Mouse (Mus musculus): ENCODE measurements around the gene Net1. TPM values are rescaled to one million over a fixed set of nuclear protein-coding genes. Genes with fewer than 3 reads are reported as not detected.
"Not testable (repeated sequence)": the region's sequence is repeated elsewhere in the genome, so short reads cannot be mapped to it uniquely, and the experiment has no call there.

The Net1 gene
- total RNA-seq, 2 experiments from 2014 or later = 24.1 to 28.6 TPM

GRCm38 (mm10) chr13:3891479-3892087, 26.4 kb downstream of the Net1 start:
- DNase-seq (ENCODE audit: low spot score in 2 of 2) = no peak

DNA sequence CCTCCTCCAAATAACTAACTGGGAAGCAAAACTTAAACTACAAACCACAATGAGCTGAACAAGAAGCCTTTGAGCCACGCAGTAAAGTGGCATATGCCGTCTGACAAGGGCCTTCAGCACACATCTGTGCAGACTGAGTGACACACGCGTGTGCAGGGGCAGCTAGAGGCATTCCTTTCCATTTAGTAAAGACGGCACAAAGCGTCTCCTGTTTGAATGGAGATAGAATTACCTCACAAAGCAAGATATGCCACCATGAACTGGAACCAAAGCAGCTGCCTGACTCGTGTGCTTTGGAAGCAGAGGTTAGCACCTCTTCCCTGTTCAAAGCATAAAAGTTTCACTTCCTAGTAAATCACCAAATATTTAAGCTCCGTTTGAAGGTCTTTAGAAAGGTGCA, 28.0 kb downstream of the Net1 start:
- no peak for DNase-seq (ENCODE audit: low spot score in 2 of 2)

DNA sequence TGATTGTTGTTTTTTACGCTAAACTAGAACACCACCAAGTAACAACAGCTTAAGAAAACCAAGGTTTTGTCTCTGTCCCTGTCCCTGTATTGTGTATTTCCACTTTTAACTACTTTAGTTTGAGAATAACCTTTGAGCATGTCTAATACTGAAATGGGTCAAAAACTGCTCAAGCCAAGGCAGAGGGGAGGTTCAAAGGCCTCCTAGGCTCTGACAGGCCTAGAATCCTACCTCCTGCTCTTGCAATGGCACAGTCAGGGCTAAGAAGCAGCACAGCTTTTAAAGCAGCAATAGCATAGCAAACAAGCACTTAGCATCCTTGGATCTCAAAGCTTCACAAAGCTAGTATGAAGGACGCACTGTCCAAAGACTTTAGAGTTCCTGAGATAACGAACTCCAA, 28.9 kb downstream of the Net1 start:
- DNase-seq (ENCODE audit: low spot score in 2 of 2) = no peak

DNA sequence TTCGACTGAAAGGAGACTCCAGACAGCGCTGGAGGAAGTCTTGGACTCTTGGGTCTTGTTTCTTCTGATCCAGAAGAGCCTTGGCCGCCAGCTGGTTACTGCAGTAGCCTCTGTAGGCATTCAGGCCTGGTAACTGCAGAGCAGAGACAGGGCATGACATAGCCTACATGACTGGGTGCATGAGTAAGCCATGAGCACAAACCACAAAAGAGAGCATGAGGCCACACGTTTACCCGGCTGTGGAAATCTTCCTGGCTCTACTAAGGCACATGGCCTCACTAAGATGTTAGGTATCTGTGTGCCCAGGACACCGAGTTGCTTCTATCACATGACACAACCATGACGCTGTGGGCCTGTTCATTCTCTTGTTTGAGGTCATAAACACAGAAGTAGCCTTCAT, 31.4 kb downstream of the Net1 start:
- no peak for DNase-seq (ENCODE audit: low spot score in 2 of 2)

DNA sequence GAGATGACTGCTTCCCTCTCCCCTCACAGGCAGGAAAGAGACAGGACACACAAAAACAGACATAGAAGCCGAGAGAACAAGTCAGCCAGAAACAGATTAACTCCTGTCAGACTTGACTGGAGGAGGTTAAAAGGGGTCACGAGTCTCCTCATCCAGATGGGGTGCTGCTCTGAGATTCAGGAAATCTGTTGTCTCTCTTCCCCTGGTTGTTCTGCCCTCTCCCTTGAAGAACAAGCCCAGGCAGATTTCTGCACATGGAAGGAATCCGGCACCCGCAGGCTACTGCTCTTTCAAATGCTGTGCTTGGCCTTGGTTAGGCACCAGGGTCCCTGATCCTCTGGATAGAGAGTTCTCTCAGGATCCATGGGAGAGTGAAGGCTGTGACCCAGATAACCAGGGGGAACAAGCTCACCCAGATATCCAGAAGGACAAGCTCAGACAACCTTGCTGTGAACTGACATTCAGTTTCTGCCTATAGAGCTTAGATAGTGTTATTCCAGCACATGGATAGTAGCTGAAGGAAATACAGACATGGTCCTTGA, 40.3 kb downstream of the Net1 start:
- DNase-seq (ENCODE audit: low spot score in 2 of 2) = no peak

GRCm38 (mm10) chr13:3877185-3877584, 40.8 kb downstream of the Net1 start:
- no peak for DNase-seq (ENCODE audit: low spot score in 2 of 2)

- DNase-seq (ENCODE audit: low spot score in 2 of 2) = peak; percentile 21 to 65
Measured at GRCm38 (mm10) chr13:3876448-3876847, 41.6 kb downstream of the Net1 start.

GRCm38 (mm10) chr13:3872832-3873231, 45.2 kb downstream of the Net1 start:
- DNase-seq (ENCODE audit: low spot score in 2 of 2) = no peak

DNA sequence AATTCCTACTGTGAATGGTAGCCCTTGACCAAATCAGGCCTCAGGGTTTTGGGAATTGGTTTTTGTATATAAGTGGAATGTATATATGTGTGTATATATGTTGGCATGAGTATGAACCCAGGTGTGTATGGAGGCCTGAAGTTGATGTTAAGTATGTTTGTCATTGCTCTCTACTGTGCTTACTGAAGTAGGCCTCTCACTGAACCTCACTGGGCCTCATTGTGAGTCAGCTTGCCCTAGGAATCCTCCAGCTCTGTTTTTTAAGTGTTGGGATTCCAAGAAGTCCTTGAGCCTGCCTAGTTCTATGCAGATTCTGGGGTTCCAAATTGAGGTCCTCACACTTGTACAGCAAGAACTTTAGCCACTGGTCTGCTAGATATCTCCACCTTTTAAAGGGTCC, 48.1 kb downstream of the Net1 start:
- no peak for DNase-seq (ENCODE audit: low spot score in 2 of 2)

DNA sequence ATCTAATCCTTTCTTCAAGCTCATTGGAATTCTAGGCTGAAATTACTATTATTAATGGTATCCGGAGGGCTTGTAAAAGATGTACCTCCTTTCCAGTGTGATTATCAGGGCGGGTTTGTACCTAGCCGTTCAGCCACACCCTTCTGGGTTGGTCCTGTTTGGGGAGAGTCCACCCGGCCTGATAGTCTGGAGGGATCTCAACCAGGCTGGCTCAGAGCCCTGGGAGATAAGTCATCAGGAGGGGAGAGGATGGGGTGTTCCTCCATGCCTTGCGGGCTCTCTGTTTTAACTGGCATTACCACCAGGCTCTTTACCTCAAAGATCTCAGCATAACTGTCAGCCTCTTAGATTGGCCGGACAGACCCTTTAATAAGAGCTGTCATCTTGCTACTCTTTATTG, 50.9 kb downstream of the Net1 start:
- no peak for DNase-seq (ENCODE audit: low spot score in 2 of 2)

- DNase-seq (ENCODE audit: low spot score in 2 of 2) = no peak
Measured at GRCm38 (mm10) chr13:3866355-3867052, 51.5 kb downstream of the Net1 start.

DNA sequence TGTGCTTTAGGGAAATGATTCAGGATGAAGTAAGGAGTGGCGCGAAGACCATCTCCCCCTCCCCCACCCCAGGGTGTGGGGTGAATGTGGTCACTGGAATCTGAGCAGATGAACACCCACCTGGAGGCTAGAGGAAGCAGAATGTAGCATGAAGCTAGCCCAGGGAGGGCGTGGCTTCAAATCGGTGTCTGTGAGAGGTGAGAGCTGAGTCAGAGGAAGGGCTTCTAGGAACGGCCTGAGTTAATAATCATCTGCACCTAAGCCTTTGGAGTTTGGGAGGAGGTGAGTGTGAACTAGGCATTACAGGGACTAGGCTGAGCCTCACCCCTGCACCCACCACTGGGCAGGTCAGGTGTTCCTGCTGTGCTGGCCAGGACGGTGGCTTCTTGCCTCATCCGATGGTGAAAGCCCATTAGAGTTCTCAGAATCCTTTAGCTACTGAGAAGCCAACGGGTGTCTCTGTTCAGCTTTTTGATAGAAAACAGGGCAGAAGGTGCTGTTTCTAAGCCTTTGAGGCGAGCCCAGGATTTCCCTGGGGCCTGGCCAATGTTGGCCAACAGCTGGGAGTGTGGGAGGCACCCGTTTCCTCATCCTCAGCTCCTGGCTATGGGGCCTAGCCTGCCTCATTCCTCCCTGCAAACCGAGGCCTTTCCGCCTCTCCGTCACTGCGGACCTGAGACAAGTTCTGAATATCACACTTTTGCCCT, 52.2 kb downstream of the Net1 start:
- DNase-seq (ENCODE audit: low spot score in 2 of 2) = no peak

DNA sequence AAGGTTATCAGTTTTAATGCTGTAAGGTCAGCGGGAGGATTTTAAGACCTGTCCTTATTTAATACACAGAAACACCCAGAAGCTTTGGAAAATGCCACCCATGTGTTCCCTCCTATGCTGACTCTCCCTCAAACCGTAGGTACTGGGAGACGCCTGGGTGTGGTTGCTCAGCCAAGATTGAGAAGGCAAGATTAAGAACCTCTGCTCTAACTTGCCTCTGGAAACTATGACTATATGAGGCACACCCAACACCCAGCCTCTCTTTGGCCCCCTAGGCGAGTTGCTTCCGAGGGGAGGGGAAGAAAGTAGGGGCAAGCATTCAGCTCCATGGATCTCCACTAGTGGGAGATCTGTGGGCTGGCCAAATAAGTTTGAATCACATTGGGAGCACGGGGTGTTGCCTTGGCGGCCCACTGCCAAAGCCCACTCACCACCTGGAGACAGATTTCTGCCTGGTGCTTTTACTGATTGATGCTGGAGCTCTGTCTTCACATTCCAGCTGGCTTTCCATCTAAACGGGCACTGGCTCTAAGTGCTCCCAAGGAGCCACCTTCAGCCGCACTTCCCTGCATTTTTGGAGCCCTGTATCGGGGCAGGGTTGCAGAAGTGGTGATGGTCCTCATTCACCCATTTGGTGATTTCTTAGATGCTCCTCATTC, 55.0 kb downstream of the Net1 start:
- peak in 1 of 2 experiments; percentile 36 for DNase-seq (ENCODE audit: low spot score in 2 of 2)

- DNase-seq (ENCODE audit: low spot score in 2 of 2) = no peak
Measured at GRCm38 (mm10) chr13:3862325-3862724, 55.7 kb downstream of the Net1 start.

- DNase-seq (ENCODE audit: low spot score in 2 of 2) = no peak
Measured at GRCm38 (mm10) chr13:3861251-3861650, 56.8 kb downstream of the Net1 start.

DNA sequence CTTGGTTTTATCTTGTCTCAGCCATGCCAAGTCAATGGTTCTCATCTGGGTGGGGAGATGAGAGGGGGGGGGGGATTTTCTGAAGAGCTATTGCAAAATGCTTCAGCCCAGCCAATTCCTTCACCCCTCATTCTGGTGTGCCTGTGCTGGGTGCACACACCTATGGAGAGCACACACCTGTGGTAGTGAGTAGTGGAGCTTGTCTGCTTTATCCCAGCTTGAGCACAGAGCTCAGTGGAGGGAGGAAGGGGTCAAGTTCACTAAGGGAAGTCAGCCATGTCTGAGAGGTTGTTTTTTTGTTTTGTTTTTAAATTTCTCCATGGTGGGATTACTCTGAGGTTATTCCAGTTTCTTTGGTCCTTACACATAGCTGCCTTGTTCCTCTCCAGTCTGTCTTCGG, 61.8 kb downstream of the Net1 start:
- DNase-seq (ENCODE audit: low spot score in 2 of 2) = no peak

- no peak for DNase-seq (ENCODE audit: low spot score in 2 of 2)
Measured at GRCm38 (mm10) chr13:3854856-3855255, 63.2 kb downstream of the Net1 start.

DNA sequence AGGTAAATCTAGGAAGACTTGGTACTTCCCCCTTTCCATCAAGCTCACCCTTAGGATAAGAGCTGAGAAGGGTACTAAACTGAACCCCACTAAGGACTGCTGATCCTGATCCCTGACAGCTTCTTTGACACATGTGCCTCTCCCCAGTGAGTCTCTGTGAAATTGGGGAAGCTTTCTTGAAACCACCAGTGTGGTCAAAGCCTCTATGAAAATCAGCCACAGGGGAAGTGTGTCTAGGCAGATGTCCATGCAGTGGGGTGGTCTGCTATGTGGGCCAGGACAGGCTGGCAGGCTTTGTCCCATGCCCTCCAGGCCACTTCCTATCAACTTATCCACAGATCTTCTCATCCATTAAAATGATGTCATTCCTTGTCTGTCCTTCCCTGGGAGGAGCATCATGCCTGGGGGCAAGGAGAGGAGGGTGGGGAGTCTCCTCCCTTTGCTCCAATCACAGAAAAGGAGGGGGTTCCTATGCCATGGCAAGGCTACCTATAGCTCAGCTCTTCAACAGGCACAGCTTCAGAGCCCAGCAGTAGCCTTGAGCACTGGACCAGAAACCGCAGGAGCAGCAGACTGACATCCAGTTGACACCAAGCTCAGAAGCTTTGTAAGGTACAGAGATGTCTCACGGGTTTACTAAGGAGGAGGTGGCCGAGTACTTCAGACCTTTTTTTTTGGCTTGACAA, 64.2 kb downstream of the Net1 start, which contains the start of gene Calm5:
Gene Calm5 (plus strand): TSS at position 526 of the 686 bp plus-strand sequence.
- not testable (repeated sequence) for DNase-seq (ENCODE audit: low spot score in 2 of 2)

DNA sequence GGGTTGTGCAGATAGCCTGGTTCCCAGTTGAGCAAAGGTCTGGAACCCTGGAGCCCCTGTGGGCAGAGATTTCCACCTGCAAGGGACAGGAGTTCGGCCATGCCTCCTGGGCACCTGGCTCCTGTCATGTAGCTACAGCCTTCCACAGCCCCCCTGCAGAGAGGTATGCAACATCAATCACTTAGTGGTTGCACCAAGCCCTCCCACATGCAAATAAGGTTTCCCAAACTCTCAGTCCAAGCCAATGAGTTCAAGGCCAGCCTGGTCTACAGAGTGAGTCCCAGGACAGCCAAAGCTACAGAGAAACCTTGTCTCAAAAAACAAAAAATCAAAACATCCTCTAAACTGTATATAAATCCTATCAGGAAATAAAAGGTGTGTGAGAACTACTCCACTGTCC, 67.7 kb downstream of the Net1 start:
- DNase-seq (ENCODE audit: low spot score in 2 of 2) = no peak

GRCm38 (mm10) chr13:3840662-3841061, 77.4 kb downstream of the Net1 start:
- DNase-seq (ENCODE audit: low spot score in 2 of 2) = not testable (repeated sequence)

DNA sequence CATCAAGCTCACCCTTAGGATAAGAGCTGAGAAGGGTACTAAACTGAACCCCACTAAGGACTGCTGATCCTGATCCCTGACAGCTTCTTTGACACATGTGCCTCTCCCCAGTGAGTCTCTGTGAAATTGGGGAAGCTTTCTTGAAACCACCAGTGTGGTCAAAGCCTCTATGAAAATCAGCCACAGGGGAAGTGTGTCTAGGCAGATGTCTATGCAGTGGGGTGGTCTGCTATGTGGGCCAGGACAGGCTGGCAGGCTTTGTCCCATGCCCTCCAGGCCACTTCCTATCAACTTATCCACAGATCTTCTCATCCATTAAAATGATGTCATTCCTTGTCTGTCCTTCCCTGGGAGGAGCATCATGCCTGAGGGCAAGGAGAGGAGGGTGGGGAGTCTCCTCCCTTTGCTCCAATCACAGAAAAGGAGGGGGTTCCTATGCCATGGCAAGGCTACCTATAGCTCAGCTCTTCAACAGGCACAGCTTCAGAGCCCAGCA, 80.7 kb downstream of the Net1 start, which contains the start of gene Calm4:
Gene Calm4 (plus strand): TSS at position 446 of the 496 bp plus-strand sequence.
- not testable (repeated sequence) for DNase-seq (ENCODE audit: low spot score in 2 of 2)

Data from layer of hippocampus, postnatal 14 days (tissue).